Mouse (Mus musculus): ENCODE results near the gene Mul1.

DNA sequence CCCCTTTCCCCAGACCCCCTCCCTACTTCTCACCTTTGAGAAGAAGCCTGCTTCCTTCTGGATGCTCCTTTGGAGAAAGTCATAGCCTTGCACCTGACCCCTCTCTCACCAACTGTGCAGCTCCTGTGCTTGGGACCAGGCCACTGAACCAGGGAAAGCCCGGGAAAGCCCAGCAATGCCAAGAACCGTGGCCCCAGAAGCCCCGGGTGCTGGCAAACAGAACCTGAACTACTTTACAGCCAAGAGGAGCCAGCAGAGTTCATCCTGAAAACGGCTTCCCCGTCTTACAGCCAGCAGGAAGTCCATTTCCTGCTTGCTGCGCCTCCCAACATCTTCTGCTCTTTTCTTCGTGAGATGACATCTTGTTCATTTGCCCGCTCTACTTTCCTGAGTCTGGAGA is 48.2 kb downstream of the Mul1 start:
- no peak for TF ChIP-seq CTCF (IDR thresholded peaks at IDR 0.05; ENCODE audit: extremely low read depth, insufficient read depth, low read length)
- TF ChIP-seq POLR2A (IDR thresholded peaks at IDR 0.05; ENCODE audit: extremely low read depth, insufficient read depth, low read length), result no peak
